Mouse (Mus musculus) lung, embryonic 14.5 days (tissue): ENCODE measurements around the gene Rab34. TPM values are rescaled to one million over a fixed set of nuclear protein-coding genes. Genes with fewer than 3 reads are reported as not detected.
"Not testable (repeated sequence)": the region's sequence is repeated elsewhere in the genome, so short reads cannot be mapped to it uniquely, and the experiment has no call there.

ENCODE experiments used
- ATAC-seq: fragments of 200-750 bp; cut with Nextera tagmentation; 2 replicates; pipeline ENCODE4 v1.8.0; 2017; ENCODE audit warnings: mild to moderate bottlenecking, moderate TSS enrichment, moderate library complexity; ENCODE audit not compliant: insufficient read depth
- DNase-seq: peaks from one replicate; pipeline ENCODE4 v3.0.0-alpha.2; 2015
- H3K27ac ChIP-seq: fragments of 300-500 bp; sonication (generic); 2 replicates; pipeline ENCODE4 v1.5.1; 2014; ENCODE audit warnings: low read depth, mild to moderate bottlenecking, moderate library complexity
- H3K27me3 ChIP-seq: fragments of 300-500 bp; sonication (generic); 2 replicates; pipeline ENCODE4 v1.6.1; 2014; ENCODE audit warnings: low read length, control low read depth; ENCODE audit not compliant: insufficient read depth
- H3K36me3 ChIP-seq: fragments of 300-500 bp; sonication (generic); 2 replicates; pipeline ENCODE4 v1.6.1; 2014; ENCODE audit warnings: control low read depth; ENCODE audit not compliant: insufficient read depth
- H3K4me1 ChIP-seq: fragments of 300-500 bp; sonication (generic); 2 replicates; pipeline ENCODE4 v1.6.1; 2014; ENCODE audit warnings: antibody characterized with exemption, control low read depth; ENCODE audit not compliant: insufficient read depth
- H3K4me2 ChIP-seq: fragments of 300-500 bp; sonication (generic); 2 replicates; pipeline ENCODE4 v1.6.1; 2014; ENCODE audit warnings: mild to moderate bottlenecking
- H3K4me3 ChIP-seq: fragments of 300-500 bp; sonication (generic); 2 replicates; pipeline ENCODE4 v1.5.1; 2014; ENCODE audit warnings: low read depth, low read length
- H3K9ac ChIP-seq: fragments of 300-500 bp; sonication (generic); 2 replicates; pipeline ENCODE4 v1.6.1; 2014
- H3K9me3 ChIP-seq: fragments of 300-500 bp; sonication (generic); 2 replicates; pipeline ENCODE4 v1.6.1; 2016; ENCODE audit warnings: low read depth, low read length, control low read depth
- CTCF ChIP-seq: IDR thresholded peaks from 2 replicates; pipeline ENCODE4 v1.5.1; 2016; ENCODE audit warnings: antibody characterized with exemption, low read depth
- WGBS: fragments of 180-500 bp; shearing (Covaris S2); extraction: QIAGEN DNeasy Blood & Tissue Kit; methylation state at CpG from one replicate; pipeline ENCODE4 v1.1.7; 2014; 5-methylcytosine and 5-hydroxymethylcytosine counted together
- polyA plus RNA-seq: library from polyadenylated mRNA; unstranded; fragments of >200 nt; fragmentation: Nextera tagmentation; extraction: Ambion mirVana; gene quantifications from 2 replicates; pipeline ENCODE4 v1.2.1, GENCODE M21; 2014

The Rab34 gene
- polyA plus RNA-seq, 1 experiment from 2014 or later = 140 TPM

DNA sequence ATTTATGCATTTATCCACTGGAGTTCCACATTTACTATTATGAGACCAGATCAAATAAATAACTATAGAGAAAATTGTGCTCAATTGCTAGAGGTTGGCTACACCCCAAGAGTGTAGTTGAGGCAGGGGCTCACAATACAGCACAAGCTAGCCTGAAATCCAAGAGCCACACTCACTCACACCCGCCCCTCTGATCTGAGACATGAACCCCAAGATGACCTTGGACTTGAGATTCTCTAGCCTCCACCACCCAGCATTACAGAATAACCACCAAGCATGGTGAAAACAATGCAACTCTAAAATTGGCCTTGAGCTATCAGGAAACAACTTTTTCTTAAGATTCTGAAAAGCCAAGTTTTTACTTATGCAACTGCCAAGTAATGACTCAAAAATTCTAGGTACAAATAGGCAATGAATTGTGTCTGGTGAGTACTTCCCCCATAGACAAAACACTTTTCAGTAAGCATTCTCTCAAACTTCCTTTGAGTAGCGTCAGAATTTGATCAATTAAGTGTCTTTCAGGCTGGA, 6.3 kb upstream of the Rab34 start:
- no peak for ATAC-seq
- Histone ChIP-seq H3K27me3 (no peaks in the 10 kb centered on the region), H3K9ac (peak overlapping the region; percentile 95), H3K4me3 (peak overlapping the region; percentile 96), H3K36me3 (peaks cover 33% of the 10 kb centered on the region), H3K27ac (peak overlapping the region; percentile 13; the same call in 1 of the 2 replicates), H3K4me2 (peak overlapping the region; percentile 96), H3K9me3 (no peaks in the 10 kb centered on the region), H3K4me1 (peaks cover 6% of the 10 kb centered on the region; the same call in 1 of the 2 replicates)
- no peak for DNase-seq
- 34% methylated on average over 2 of the region's 2 CpGs for WGBS
- TF ChIP-seq CTCF = no peak

DNA sequence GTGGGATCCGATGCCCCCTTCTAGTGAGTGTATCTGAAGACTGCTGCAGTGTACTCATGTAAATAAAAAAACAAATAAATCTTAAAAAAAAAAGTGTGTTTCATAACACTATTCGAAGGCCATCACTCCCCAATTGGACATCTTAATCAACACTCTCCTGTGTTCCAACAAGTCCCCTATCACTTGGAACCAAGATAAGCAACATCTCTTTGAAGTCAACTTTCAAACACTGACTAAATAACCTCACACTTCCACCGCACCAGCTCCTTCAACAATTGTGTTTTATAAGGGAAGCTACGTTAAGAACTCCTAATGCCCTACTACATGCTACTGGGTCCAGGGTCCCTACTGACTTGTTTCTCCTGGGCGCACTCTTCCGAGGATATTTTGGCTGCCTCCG, 5.8 kb upstream of the Rab34 start:
- peak overlapping the region; percentile 95 for H3K9ac ChIP-seq
- ATAC-seq = no peak
- DNase-seq = no peak
- TF ChIP-seq CTCF = no peak
- no peaks in the 10 kb centered on the region for H3K27me3 ChIP-seq
- peaks cover 33% of the 10 kb centered on the region for H3K36me3 ChIP-seq
- H3K9me3 ChIP-seq = no peaks in the 10 kb centered on the region
- H3K27ac ChIP-seq = peak overlapping the region; percentile 13; the same call in 1 of the 2 replicates
- peaks cover 6% of the 10 kb centered on the region; the same call in 1 of the 2 replicates for H3K4me1 ChIP-seq
- WGBS = 2% methylated on average over 7 of the region's 7 CpGs
- peak overlapping the region; percentile 96 for H3K4me3 ChIP-seq
- peak overlapping the region; percentile 96 for H3K4me2 ChIP-seq

DNA sequence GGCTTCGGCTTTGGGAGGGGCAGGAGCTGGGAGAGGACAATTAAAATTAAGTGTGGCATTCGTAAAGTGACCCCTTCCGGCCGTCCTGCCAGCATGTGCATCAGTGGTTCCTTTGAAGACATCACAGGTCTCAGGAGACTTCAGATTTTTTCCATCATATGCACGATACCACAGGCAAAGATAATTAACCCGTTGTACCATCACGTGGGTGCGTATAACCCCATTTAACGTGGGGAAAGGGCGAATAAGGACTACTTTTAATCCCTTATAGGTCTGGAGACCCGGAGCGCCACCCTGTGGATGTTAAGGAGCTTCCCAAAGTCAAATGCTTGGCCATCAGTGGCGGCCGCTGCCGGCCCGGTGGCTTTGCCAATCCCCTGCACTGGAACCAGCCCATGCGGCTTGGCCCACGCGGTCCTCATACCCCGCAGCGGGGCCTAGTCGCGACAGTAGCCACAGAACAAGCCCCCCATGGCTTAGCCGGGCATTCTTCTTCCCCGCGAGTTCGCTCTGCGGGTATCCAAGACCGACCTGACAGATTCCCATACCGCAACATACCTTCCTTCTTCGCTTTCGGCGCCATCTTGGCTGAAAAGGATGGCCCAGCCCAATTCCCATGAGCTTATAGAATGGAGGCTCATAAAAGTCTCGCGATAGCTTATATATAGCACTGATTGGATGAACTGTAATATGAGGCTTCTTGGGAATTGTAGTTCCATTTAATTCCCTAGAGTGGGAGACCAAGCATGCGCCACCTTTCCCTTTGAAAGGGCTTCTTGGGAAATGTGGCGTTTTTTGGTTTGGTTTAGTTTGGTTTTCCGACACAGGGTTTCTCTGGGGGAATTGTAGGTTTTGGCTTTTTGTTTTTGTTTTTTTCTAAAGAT, 5.0 kb upstream of the Rab34 start, which contains the start of gene Rpl23a:
Rpl23a (minus strand) TSS at position 624 of the 884 bp plus-strand sequence.
- DNase-seq (peak; percentile 96), ATAC-seq (peak; percentile 86)
- Histone ChIP-seq H3K27me3 (no peaks in the 10 kb centered on the region), H3K4me1 (peaks cover 6% of the 10 kb centered on the region; the same call in 1 of the 2 replicates), H3K27ac (peak within 1 kb of the TSS; percentile 94), H3K9ac (peak within 1 kb of the TSS; percentile 95), H3K9me3 (no peaks in the 10 kb centered on the region), H3K36me3 (peaks cover 33% of the 10 kb centered on the region), H3K4me2 (peak within 1 kb of the TSS; percentile 96), H3K4me3 (peak within 1 kb of the TSS; percentile 96)
- peak; percentile 14 for TF ChIP-seq CTCF
- under 1% methylated on average over 38 of the region's 38 CpGs for WGBS

DNA sequence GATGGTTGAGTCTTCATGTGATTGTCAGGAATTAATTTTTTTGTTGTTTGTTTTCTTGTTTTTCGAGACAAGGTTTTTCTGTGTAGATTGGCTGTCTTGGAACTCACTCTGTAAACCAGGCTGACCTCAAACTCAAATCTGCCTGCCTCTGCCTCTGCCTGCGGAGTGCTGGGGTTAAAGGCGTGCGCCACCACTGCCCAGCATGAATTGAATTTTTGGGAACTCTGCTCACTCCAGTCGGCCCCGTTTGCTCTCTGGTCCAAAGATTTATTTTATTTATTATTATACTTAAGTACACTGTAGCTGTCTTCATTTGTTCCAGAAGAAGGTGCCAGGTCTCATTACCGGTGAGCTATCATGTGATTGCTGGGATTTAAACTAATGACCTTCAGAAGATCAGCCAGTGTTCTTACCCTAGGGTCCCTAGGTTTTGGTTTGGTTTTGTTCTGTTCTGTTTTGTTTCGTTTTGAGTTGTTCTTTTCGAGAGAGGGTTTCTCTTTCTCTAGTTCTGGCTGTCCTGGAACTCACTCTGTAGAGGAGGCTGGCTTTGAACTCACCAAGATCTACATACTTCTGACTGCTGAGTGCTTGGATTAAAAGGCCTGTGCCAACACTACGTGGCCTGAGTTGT, 4.2 kb upstream of the Rab34 start:
- DNase-seq (no peak), ATAC-seq (no peak)
- Histone ChIP-seq H3K9me3 (no peaks in the 10 kb centered on the region), H3K9ac (peak overlapping the region; percentile 38; the same call in 1 of the 2 replicates), H3K4me1 (peaks cover 6% of the 10 kb centered on the region; the same call in 1 of the 2 replicates), H3K36me3 (peaks cover 33% of the 10 kb centered on the region), H3K4me2 (peak overlapping the region; percentile 96), H3K27me3 (no peaks in the 10 kb centered on the region), H3K27ac (peak overlapping the region; percentile 54; the same call in 1 of the 2 replicates), H3K4me3 (peak overlapping the region; percentile 96)
- 41% methylated on average over 10 of the region's 10 CpGs for WGBS
- TF ChIP-seq CTCF = no peak; the same call in 1 of the 2 replicates

DNA sequence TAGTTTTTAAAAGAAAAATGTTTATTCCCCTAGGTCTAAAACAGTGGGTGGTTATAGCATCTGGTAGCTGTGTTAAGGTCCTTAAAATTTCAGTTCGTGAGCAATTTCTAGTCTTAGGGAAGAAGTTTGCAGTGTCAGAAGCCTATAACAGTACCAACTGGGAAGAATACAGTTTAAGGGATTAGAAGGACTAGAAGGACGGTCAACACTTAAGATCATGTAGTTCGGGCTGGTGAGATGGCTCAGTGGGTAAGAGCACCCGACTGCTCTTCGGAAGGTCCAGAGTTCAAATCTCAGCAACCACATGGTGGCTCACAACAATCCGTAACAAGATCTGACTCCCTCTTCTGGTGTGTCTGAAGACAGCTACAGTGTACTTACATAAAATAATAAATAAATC, 3.5 kb upstream of the Rab34 start:
- not testable (repeated sequence) for H3K4me1 ChIP-seq, H3K27ac ChIP-seq, H3K9me3 ChIP-seq, ATAC-seq, H3K9ac ChIP-seq, H3K27me3 ChIP-seq, H3K4me2 ChIP-seq, DNase-seq, H3K4me3 ChIP-seq
- peaks cover 29% of the 10 kb centered on the region for H3K36me3 ChIP-seq
- WGBS = 93% methylated on average over 6 of the region's 6 CpGs

DNA sequence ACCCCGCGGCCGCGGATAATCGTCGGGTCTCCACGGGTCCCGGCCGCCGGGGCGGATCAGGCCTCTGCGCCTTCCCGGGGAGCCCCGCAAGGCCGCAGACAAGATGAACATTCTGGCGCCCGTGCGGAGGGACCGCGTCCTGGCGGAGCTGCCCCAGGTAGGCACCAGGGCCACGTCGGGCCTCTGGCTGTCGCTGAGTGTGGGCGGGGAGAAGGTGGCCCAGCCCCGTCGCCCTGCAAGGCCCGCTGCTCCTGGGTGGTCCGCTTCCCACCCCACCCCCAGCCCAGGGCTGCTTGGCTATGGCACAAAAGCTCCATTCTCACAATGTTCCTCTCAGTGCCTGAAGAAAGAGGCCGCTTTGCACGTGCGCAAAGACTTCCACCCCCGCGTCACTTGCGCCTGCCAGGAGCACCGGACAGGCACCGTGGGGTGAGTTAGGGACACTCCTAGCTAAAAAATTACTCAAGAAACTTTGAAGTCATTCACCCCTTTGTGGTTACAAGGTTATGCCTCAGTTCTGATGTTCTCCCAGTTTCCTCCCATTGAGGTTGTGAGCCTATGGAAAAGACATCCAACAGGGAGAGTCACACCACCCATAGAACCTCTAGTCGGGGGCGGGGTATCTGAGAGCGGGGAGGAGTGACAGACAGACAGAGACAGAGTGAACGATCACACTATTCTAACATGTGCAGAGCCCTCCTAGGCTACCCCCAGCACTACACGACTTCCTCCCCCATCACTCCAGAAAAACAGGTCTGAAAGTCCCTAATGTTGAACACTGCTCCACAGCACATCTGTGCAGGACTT, 1.2 kb downstream of the Rab34 start:
- no peaks in the 10 kb centered on the region for H3K27me3 ChIP-seq
- ATAC-seq (peak; percentile 90), DNase-seq (peak; percentile 95)
- H3K4me2 ChIP-seq = peak overlapping the region; percentile 64
- H3K4me1 ChIP-seq = peaks cover 7% of the 10 kb centered on the region
- peak overlapping the region; percentile 74 for H3K4me3 ChIP-seq
- H3K9me3 ChIP-seq = no peaks in the 10 kb centered on the region
- H3K9ac ChIP-seq = peak overlapping the region; percentile 90
- peaks cover 28% of the 10 kb centered on the region for H3K36me3 ChIP-seq
- WGBS = under 1% methylated on average over 42 of the region's 42 CpGs
- peak overlapping the region; percentile 100 for H3K27ac ChIP-seq
- no peak for TF ChIP-seq CTCF
